Mouse (Mus musculus): ENCODE measurements around the gene Tbck.

GRCm38 (mm10) chr3:132724326-132724725 lies 40.4 kb downstream of the Tbck start:
- TF ChIP-seq POLR2A (IDR thresholded peaks at IDR 0.05; ENCODE audit: low read depth, low read length): no peak
- TF ChIP-seq CTCF (conservative IDR thresholded peaks at IDR 0.05; ENCODE audit: insufficient read depth, insufficient read length, low read depth, low read length): no peak

Measured in kidney, adult 2 months (tissue).